Mouse (Mus musculus): Measurements from ENCODE around the gene Csrp2.

DNA sequence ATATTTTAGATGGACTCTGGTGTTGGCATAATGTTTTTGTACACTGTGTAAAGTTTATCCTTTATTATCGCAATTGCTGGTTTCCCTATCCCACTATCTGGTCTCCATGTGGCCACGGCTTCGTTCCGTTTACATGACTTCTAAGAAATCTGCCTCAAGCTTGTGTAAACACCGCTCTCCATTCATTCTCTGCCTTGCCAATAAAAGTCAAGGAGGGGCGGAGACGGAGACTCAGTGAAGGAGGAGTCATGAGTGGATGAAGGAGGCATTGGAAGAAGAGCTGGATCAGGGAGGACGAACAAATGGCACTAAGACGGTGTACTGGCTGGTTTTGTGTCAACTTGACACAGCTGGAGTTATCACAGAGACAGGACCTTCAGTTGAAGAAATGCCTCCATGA, 52.4 kb downstream of the Csrp2 start:
- TF ChIP-seq POLR2A (IDR thresholded peaks at IDR 0.05; ENCODE audit: insufficient read depth, low read length) (no peak), EP300 (IDR thresholded peaks at IDR 0.05; ENCODE audit: insufficient read depth, low read depth, low read length) (no peak)
